Mouse (Mus musculus) retina, adult 2 months (tissue): ENCODE measurements around the gene Dexi.

Experiments used
- DNase-seq: peaks from one replicate; pipeline ENCODE4 v3.0.0-alpha.2; 2012; ENCODE audit warnings: low read depth, low spot score

Dexi gene

DNA sequence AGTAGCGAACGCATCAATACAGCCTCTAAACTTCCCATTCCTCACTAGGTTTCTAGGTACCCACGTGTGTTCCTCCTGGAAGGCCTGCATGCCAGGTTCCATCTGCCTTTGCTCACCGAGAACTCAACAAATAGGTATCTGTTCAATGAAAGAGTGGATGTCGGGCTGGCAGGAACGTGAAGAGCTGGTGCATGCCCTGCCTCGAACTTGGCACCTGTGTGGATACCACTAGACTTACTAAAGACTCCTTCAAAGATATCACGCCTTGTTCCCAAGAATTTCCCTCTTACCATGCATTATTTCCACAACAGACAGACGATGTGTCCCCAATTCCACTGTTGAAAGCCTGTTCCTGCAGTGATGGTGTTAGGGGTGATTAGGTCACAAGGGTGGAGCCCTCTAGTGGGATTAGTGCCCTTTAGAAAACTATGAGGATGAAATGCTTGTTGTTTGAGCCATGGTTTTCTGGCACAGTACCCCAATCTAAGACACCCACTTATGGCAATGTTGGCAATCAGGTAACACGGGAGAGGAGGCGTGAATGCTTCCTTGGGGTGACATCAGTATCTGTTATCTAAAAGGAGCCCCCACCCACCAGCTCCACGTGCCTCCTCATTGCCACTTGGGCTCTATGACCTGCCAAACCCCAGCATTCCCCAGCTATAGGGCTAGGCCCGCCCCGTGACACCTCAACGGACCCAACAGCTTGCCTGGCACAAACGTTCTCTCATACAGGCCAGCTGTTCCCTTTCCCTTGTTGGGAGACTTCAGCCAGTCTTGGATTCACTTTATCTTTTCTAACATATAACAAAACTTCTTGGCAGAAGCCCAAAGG is 1.9 kb downstream of the Dexi start:
- DNase-seq: no peak

DNA sequence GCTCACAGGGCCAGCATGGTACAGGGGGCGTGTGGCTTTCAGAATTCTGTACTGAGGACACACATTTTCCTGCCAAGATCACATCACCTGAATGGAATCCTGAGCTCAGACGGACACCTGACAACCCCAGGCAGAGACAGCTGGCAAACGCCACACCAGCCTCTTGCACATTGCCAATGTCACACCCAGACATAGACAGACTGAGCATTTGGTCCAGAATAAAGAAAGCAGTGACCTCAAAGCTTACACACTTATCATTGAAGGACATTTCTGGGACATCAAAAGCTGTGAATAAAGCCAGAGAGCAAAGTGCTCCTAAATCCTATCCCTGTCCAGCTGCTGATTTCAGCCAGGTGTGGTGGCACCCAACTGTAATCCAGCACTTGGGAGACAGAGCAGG is 5.9 kb downstream of the Dexi start:
- DNase-seq: no peak

DNA sequence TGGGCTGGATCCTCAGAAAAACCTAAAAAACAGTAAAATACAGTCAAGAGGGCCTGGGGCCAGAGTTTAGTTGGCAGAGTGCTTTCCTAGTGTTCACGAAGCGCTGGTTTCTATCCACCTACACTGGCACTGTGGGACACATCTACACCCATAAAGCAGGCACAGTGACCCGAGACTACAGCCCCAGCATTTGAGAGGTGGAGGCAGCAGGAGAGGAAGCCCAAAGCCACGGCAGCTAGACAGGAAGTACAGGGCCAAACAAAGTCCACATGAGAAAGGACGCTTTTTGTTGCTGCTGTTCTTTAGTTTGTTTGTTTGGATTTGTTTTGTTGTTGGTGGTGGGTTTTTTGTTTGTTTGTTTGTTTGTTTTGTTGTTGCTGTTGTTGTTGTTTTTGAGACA is 6.5 kb downstream of the Dexi start:
- DNase-seq: no peak

DNA sequence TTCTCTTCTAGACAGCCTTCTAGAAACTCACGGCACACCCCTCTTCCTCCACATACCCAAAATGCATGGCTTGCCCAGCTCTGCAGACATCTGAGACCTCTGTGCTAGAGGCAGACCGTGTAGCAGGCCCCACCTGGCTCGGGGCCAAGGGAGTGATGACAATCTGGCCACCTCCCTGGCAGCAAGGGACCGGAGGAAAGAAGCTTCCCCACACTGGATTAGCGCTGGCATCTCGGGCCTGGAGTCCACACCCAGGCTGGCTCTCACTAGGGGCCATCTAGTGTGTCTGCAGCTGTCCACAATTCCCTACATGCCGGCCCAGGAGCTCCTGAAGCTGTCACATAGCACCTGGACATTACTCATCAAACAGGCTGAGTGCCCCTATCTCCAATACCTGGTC is 8.3 kb downstream of the Dexi start:
- DNase-seq: no peak

DNA sequence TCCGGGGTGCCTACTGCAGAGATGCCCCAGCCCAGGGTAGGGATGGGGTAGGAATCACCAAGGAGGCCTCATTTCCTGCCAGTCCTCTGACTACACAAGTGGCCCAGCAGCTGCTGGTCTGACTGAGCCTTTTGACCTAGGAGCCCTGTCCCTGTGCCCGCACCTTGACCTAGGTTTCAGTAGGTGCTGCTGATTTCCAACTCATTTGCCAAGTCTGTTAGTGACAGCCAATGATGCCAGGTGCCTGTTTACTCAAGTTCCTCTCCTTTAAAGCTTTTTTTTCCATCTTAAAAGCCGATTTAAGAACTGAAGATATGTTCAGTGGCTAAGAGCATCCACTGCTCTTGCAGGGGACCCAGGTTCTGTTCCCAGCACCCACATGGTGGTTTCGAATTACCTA is 9.1 kb downstream of the Dexi start:
- DNase-seq: no peak

DNA sequence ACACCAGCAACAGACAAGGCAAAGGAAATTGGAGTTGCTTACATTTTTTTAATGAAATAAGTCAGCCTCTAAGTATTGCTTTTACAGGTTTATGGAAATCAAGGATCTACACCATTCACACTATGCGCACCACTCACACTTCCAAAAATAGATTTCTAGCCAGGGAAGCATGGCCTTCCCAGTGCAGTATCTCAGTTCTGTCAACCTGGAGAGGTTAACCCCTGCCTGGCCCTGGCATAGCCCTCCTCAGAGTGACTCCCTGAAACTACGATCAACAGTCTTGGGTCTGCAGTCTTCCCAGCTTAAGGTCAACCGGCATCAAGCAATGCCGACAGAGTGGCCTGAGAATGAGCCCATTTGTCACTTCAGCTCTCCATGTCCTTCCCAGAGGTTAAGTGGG is 12.7 kb downstream of the Dexi start:
- no peak for DNase-seq

DNA sequence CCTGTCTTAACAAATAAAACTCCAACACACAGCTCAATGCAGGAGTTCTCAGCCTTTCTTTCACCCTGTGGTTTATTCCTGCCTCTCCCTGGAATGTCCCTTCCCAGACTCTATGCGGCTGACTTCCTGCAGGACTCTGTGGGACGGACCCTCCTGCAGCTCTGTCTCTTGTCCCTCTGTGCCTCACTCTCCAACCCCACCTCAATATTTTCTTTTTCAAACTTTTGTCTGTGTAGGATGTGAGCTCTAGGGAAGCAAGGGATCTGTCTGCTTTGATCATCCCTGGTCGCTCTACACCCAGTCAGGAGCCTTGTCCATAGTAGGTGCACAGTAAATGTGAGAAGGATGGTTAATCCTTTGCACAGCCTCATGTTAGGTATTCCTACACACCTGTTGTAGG is 14.5 kb downstream of the Dexi start:
- no peak for DNase-seq

DNA sequence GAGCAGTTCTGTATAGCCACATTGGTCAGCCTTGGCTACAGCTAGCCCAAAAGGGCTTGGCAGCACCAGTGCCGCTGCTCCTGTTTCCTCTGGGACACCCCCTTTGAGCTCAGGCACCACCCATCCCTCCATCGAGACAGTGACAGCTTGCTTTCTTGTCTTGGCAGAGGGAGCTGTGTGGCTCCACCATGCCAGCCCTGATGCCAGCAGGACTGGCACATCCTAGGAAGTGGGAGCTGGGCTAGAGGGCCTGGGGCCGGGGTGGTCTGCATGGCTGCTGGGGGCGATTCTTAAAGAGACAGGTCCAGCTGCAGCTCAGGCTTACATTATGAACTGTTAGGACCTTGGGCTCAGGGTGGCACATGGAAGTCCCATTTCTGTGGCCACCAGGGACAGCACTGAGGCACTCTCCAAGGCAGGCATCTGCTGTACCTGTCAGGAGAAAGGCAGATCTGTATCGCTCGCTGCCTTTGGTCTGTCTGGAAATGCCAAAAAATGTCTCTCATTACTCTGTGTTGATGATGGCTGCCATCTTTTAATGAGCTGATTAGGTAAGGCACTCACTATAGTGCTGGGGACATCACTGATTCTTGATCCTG is 15.7 kb downstream of the Dexi start:
- no peak for DNase-seq

DNA sequence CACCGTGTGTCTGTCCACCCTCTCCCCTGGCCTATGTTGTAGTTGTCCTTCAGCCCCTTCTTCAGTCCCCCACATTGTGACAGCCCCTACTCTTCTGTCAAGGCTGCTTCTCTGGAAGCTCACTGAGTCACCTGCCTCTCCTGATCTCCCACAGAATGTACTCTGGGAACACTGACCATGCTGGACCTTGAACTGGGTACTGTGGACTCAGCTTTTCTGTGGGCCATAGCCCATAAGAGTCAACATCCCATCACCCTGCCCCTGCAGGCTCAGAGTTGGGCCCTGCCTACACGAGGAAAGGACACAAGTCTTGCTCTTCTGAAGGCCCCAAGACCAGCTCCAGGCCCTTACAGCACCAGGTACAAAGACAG is 17.3 kb downstream of the Dexi start:
- DNase-seq: no peak

DNA sequence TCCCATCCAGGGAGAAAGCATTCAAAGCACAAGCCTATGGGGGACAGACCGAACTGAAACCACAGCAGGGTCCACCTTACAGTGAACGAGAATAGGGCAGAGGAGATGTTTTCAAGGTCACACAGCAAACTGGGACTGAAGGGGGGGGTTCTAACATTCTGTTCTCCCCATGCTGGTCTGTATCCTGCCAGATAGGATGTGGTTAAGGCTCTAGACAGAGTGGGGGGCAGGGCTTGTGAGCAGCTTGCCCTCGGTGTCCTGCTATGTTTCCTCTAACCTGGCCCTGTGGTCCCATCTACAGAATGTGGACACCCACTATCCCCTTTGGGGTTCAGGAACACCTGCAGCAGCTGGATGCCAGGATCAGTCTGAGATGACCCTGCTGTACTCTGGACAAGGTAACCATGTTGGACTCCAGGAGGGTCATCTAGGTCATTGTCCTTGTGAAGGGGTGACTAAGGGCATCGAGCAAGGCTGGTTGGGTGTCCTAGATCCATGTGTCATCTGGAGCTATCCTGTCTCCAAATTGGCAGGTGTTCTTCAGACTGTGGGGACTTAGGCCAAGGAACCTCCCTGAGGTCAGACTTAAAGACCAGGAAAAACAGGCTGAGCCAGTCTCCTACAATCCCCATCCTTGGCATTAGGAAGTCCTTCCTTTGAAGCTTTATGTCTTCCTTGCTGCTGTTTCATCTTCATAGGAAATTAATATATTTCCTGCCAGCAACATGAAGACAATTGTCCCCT is 17.8 kb downstream of the Dexi start:
- DNase-seq: no peak

DNA sequence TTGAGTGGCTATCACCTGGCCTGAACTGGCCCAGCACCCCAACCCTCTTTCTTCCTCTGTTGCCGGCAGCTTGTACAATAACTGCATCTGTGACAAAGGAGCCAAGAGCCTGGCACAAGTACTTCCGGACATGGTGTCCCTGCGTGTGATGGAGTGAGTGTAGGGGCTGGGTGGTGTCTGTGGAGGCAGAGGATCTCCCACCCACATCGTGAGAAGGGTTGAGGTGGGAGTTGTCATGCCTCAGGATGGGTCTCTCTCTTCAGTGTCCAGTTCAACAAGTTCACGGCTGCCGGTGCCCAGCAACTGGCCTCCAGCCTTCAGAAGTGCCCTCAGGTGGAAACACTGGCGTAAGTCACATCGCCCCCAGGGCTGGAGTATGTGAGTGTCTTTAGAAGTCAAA is 19.2 kb downstream of the Dexi start:
- no peak for DNase-seq

DNA sequence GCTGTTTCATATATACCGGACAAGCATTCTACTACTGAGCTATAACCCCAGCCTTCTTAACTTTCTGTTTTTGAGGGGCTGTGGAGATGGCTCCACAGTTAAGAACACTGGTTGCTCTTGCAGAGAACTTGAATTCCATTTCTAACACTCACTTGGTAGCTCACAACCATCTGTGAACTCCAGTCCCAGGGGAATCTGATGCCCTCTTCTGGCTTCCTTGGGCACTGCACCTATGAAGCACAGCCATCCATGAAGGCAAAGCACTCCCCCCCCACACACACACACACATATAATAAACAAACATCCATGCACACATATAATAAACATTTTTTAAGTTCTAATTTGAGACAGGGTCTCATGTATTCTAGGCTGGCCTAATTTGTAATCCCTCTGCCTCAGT is 20.0 kb downstream of the Dexi start:
- no peak for DNase-seq

DNA sequence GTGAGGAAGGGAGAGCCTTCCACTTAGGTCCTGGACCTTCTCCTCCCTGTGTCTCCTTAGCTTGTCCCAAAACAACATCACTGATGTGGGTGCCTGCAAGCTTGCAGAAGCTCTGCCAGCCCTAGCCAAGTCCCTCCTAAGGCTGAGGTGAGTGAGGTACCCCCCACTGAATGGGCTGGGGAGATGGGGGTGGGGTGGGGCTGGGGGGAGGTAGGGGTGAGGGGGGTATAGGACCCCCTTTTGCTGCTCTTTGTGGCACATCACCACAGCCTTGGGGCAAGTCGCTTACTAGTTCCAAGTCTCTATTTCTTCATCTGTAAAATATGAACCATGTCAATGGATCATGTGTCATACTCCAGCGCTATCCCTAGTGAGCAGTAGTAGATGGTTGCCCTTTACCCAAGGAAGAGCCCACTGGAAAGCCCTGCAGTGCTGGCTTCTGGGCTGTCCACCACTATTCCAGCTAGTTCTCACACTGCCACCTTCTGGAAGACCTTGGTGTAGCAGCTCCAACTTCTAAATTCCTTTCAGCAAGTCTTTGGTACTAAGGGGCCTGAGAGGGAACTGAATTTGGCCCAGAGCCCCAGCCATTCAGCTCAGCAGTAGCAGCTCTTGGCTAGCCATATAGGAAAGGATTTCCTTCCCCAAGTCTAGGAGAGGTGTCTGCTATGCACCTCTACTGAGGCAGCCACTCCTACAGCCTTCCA is 21.8 kb downstream of the Dexi start:
- DNase-seq: peak; percentile 45

DNA sequence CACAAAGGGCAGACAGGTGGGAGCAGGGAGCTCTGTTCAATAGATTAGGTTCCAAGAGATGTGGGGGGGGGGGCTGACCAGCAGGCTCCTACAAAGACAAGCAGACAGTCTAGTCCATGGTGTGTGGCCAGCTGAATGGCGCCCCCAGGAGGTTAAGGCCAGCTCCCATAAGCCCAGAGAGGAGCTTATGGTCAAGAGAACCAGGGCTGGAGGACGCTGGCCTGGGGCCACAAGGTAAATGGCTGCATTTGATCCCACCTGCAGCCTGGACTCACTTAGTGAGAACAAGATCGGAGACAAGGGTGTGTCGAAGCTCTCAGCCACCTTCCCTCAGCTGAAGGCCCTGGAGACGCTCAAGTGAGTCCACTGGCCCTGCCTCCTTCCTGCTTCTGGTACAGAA is 24.8 kb downstream of the Dexi start:
- no peak for DNase-seq

DNA sequence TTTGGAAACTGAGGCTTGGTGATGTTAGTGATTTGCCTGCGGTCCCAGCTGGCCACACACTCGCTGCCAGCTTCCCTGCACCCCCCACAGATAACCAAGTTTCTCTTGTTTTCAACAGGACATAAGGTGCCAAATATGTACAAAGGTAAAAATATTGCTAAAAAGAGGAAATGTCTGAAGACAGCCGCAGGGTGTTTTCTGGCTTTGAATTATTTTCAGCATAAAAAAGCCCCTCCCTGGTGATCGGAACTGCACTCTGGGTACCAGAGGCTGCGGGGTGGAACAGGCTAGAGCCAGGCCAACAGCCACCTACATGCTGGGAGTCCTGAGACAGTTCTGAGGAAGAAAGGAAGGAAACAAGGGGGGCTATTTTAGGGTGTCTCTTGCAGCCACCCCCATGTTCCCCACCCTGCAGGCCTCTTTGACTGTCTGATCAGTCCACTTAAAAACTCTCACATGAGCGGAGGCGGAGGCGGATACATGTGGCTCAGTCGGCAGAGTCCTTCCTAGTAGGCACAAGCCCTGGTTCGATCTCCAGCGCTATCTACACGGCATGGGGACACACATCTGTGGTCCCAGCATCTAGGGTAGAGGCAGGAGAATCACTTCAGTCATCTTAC is 26.8 kb downstream of the Dexi start:
- DNase-seq: no peak

DNA sequence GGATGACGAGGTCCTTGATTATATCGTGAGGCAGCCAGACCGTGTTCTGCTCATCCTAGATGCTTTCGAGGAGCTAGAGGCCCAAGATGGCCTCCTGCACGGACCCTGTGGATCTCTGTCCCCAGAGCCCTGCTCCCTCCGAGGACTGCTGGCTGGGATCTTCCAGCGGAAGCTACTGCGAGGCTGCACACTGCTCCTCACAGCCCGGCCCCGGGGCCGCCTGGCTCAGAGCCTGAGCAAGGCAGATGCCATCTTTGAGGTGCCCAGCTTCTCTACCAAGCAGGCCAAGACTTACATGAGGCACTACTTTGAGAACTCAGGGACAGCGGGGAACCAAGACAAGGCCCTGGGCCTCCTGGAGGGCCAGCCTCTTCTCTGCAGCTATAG is 31.7 kb downstream of the Dexi start:
- DNase-seq: no peak

DNA sequence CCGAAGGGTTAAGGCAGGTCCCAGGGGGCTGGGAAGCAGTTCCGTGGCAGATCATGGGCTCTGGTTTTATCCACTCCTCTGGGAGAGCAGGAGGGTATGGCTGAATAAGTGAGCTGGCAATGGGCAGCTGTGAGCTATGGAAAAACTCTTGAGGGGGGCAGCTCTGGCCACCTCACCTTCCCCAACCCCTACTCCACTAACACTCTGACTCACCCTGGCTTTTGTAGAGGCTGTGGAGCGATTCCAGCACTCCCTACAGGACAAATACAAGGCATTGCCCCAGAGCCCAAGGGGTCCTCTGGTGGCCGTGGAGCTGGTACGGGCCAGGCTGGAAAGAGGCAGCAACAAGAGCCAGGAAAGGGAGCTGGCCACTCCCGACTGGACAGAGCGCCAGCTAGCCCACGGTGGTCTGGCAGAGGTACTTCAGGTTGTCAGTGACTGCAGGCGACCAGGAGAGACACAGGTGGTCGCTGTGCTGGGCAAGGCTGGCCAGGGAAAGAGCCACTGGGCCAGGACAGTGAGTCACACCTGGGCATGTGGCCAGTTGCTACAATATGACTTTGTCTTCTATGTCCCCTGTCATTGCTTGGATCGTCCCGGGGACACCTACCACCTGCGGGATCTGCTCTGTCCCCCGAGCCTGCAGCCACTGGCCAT is 32.2 kb downstream of the Dexi start:
- no peak for DNase-seq

DNA sequence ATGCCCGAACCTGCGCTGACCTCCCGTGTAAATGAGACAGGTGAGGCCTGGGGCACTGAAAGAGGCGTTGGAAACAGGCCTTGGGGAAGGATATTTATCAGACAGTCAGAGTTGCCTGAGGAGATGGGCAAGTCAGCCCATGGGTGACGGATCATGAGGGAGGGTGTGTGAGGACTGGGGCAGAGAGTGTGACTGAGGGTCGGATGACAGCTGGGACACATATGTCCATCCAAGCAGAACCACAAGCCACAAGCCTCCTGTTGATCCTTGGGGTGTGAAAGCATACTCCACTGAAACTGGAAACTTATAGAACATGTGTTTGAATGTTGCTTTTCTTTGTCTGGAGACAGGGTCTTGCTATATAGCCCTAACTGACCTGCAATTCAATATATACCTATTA is 34.2 kb downstream of the Dexi start:
- DNase-seq: no peak

DNA sequence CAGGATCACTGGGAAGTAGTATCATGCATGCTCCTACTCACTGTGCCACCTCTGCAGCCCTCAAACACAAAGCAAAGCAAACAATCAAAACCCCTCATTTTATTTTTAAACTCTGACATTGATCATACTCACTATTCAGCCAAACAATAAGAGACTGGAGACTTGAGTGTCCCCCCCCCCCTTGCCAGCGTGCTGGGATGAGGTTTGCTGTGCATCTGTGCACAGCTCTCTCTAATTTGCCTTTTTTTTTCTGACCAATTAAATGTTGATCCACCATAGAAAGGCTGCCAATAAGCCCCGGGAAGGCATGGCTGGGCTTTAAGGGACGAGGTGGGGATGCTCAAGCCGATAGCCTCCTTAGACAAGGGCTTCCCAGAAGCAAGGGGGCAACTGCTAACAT is 35.4 kb downstream of the Dexi start:
- DNase-seq: no peak

DNA sequence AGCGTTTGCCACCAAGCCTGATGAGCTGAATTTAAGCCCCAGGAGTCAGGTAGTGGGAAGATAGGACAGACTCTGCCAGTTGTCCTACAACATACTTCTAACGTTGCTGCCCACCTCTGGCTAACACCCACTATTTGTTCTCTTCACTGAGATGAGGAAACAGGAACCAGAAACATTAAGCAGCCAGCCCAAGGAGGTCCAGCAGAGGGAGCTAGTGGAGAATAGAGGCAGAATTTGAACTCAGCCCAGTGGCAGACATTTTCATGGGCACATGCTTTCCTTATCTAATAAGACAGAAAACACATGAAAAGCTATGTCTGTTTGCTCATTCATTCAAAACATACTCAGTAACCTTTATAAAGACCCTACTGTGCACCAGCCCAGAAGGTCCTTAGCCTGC is 39.8 kb downstream of the Dexi start:
- DNase-seq: no peak

DNA sequence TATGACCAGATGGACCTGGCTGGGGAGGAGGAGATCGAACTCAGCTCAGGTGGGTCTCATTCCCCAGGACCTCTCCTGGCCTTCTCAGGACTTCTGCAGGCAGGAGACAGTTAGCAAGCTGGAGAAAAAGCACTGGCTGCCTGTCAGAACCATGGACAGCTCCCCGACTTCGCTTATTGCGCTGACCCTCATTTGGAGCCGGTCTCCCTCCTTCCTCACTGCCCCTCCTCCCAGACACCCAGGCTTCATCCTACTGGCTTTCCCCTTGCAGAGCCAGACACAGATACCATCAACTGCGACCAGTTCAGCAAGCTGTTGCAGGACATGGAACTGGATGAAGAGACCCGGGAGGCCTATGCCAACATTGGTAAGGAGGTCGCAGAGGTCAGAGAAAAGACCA is 41.0 kb downstream of the Dexi start:
- DNase-seq: no peak
